Mouse (Mus musculus) liver, embryonic 16.5 days (tissue): ENCODE measurements around the gene S100b. TPM values are rescaled to one million over a fixed set of nuclear protein-coding genes. Genes with fewer than 3 reads are reported as not detected.

Source experiments
- ATAC-seq: fragments of 200-750 bp; cut with Nextera tagmentation; 2 replicates; pipeline ENCODE4 v1.8.0; 2017; ENCODE audit warnings: low read depth, mild to moderate bottlenecking, moderate number of reproducible peaks, moderate library complexity
- H3K27ac ChIP-seq: fragments of 300-500 bp; sonication (generic); 2 replicates; pipeline ENCODE4 v1.5.1; 2014; ENCODE audit warnings: mild to moderate bottlenecking, low read length
- H3K27me3 ChIP-seq: fragments of 300-500 bp; sonication (generic); 2 replicates; pipeline ENCODE4 v1.6.1; 2014; ENCODE audit warnings: low read depth, low read length, mixed read lengths; ENCODE audit not compliant: control insufficient read depth, insufficient read depth
- H3K36me3 ChIP-seq: fragments of 300-500 bp; sonication (generic); 2 replicates; pipeline ENCODE4 v1.6.1; 2014; ENCODE audit warnings: mild to moderate bottlenecking; ENCODE audit not compliant: control insufficient read depth, insufficient read depth
- H3K4me1 ChIP-seq: fragments of 300-500 bp; sonication (generic); 2 replicates; pipeline ENCODE4 v1.6.1; 2014; ENCODE audit warnings: low read depth, low read length, mixed read lengths; ENCODE audit not compliant: control insufficient read depth
- H3K4me2 ChIP-seq: fragments of 300-500 bp; sonication (generic); 2 replicates; pipeline ENCODE4 v1.6.1; 2014; ENCODE audit warnings: low read depth, low read length, mixed read lengths
- H3K4me3 ChIP-seq: fragments of 300-500 bp; sonication (generic); 2 replicates; pipeline ENCODE4 v1.5.1; 2014; ENCODE audit warnings: low read depth, mild to moderate bottlenecking, low read length
- H3K9ac ChIP-seq: fragments of 300-500 bp; sonication (generic); 2 replicates; pipeline ENCODE4 v1.6.1; 2014; ENCODE audit warnings: low read depth, low read length
- H3K9me3 ChIP-seq: fragments of 300-500 bp; sonication (generic); replicated peaks from 2 replicates; pipeline ENCODE4 v1.6.1; 2016; ENCODE audit warnings: low read length; ENCODE audit not compliant: control insufficient read depth
- WGBS: fragments of 180-500 bp; shearing (Covaris S2); extraction: QIAGEN DNeasy Blood & Tissue Kit; methylation state at CpG from one replicate; pipeline ENCODE4 v1.1.7; 2014; ENCODE audit not compliant: insufficient replicate concordance; 5-methylcytosine and 5-hydroxymethylcytosine counted together
- polyA plus RNA-seq: library from polyadenylated mRNA; unstranded; fragments of >200 nt; fragmentation: Nextera tagmentation; extraction: Ambion mirVana; gene quantifications from 2 replicates; pipeline ENCODE4 v1.2.1, GENCODE M21; 2015

Gene S100b
- 0.09 and 0.12 TPM in 2 replicates for polyA plus RNA-seq

DNA sequence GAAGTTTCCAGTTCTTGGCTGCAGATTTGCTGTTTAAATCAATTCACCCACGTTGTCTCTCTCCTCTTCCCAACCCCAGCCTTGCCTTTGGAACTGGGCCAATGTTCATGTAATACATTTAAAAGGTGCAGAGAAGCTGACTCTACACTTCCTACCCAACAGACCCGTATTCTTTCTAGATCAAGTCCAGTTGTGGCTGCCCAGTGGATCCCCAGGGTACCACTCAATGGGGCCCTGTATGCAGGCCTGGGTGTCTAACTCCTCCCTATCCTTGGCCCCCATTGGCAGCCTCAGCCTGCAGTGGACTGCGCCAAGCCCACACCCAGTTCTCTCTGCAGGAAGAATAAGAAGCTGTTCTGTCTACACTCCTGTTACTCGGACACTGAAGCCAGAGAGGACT lies at the start of gene S100b:
Gene S100b, plus strand, starts transcription at position 318 of the 400 bp plus-strand sequence.
- Histone ChIP-seq H3K36me3 (no peaks in the 10 kb centered on the region), H3K9ac (no peak within 1 kb of the TSS), H3K4me1 (no peaks in the 10 kb centered on the region), H3K27me3 (no peaks in the 10 kb centered on the region), H3K9me3 (no peaks in the 10 kb centered on the region), H3K27ac (no peak within 1 kb of the TSS), H3K4me3 (no peak within 1 kb of the TSS), H3K4me2 (no peak within 1 kb of the TSS)
- WGBS = 51% methylated on average over 4 of the region's 4 CpGs
- no peak for ATAC-seq

GRCm38 (mm10) chr10:76207262-76207796 lies 46.3 kb upstream of the S100b start:
- ATAC-seq = no peak
- Histone ChIP-seq H3K9me3 (no peaks in the 10 kb centered on the region), H3K9ac (no peak overlapping the region), H3K27me3 (no peaks in the 10 kb centered on the region), H3K4me2 (no peak overlapping the region), H3K4me3 (no peak overlapping the region), H3K4me1 (no peaks in the 10 kb centered on the region), H3K36me3 (no peaks in the 10 kb centered on the region), H3K27ac (no peak overlapping the region)
- WGBS = 81% methylated on average over 13 of the region's 13 CpGs

DNA sequence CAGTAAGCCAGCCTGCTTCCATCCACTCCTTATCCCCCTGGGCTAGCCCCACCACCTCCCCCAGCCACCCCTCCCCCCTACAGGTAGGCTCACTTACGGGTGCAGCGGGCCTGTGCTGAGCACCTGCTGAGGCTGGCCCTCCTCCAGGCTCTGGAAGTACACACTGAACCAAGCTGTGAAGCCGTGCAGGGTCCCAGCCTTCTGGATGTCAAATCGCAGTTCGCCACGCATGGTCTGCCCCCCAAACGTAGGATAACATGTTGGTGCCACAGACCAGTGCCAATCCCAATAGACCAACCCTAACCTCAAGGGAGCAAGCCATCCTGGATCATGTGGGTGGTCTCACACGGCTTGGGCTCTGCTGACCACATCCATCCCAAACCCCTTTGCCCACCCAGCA lies 44.4 kb upstream of the S100b start:
- H3K4me2 ChIP-seq = no peak overlapping the region
- 80% methylated on average over 8 of the region's 8 CpGs for WGBS
- ATAC-seq = no peak
- H3K4me3 ChIP-seq = no peak overlapping the region
- H3K9ac ChIP-seq = no peak overlapping the region
- H3K27me3 ChIP-seq = no peaks in the 10 kb centered on the region
- H3K27ac ChIP-seq = no peak overlapping the region
- no peaks in the 10 kb centered on the region for H3K36me3 ChIP-seq
- H3K9me3 ChIP-seq = peaks cover 1% of the 10 kb centered on the region
- H3K4me1 ChIP-seq = no peaks in the 10 kb centered on the region

DNA sequence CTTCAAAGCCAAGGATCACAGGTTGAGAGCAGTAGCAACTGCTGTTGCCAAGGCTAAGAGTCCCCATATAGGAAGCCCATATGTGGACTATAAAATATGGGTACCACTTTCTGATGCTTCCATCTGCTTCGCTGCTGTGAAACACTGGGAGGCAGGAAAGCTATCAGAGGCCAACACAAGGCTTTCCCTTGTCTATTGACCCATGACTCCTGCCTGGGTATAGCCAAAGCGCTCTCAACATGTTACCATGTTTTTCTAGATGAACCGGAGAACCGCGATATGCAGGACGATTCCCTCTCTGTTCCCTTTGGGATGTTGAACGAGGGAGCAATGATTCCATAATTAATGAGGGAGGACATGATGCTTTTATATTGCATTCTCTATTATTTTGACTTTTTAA lies 42.8 kb upstream of the S100b start:
- no peak overlapping the region for H3K4me3 ChIP-seq
- no peak for ATAC-seq
- no peak overlapping the region for H3K9ac ChIP-seq
- H3K36me3 ChIP-seq = peaks cover 8% of the 10 kb centered on the region; the same call in 1 of the 2 replicates
- H3K4me2 ChIP-seq = no peak overlapping the region
- H3K4me1 ChIP-seq = no peaks in the 10 kb centered on the region
- H3K27me3 ChIP-seq = no peaks in the 10 kb centered on the region
- no peak overlapping the region for H3K27ac ChIP-seq
- H3K9me3 ChIP-seq = peaks cover 8% of the 10 kb centered on the region
- WGBS = 78% methylated on average over 7 of the region's 7 CpGs

DNA sequence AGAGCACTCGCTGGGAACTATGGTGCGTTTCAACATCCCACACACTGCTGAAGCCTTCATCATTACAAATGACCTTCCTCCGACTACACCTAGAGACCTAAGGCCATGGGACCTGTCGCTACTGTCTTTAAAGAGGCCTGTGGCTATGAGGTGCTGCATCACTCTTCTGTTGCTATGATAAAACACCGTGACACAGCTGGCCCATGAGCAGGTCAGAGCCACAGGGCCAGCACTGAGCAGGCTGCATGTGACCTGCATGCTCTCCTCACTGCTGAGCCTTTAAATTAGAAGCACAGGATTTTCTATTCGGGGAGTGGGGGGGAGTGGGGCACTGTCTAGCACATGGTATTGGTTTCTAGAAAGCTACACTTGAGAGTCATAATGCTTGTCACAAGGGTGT lies 41.5 kb upstream of the S100b start:
- no peaks in the 10 kb centered on the region for H3K4me1 ChIP-seq
- 66% methylated on average over 6 of the region's 6 CpGs for WGBS
- no peak overlapping the region for H3K4me3 ChIP-seq
- H3K36me3 ChIP-seq = peaks cover 8% of the 10 kb centered on the region; the same call in 1 of the 2 replicates
- H3K9ac ChIP-seq = no peak overlapping the region
- no peaks in the 10 kb centered on the region for H3K27me3 ChIP-seq
- no peak overlapping the region for H3K4me2 ChIP-seq
- peaks cover 8% of the 10 kb centered on the region for H3K9me3 ChIP-seq
- H3K27ac ChIP-seq = no peak overlapping the region
- ATAC-seq = no peak

GRCm38 (mm10) chr10:76214161-76214560 lies 39.5 kb upstream of the S100b start:
- Histone ChIP-seq H3K9me3 (peaks cover 8% of the 10 kb centered on the region), H3K36me3 (peaks cover 8% of the 10 kb centered on the region; the same call in 1 of the 2 replicates), H3K27me3 (no peaks in the 10 kb centered on the region), H3K27ac (no peak overlapping the region), H3K4me2 (no peak overlapping the region), H3K4me1 (no peaks in the 10 kb centered on the region), H3K4me3 (no peak overlapping the region), H3K9ac (no peak overlapping the region)
- no peak for ATAC-seq
- 67% methylated on average over 4 of the region's 4 CpGs for WGBS

- H3K4me3 ChIP-seq = no peak overlapping the region
- H3K4me2 ChIP-seq = no peak overlapping the region
- ATAC-seq = no peak
- H3K27ac ChIP-seq = no peak overlapping the region
- WGBS = 80% methylated on average over 17 of the region's 17 CpGs
- no peaks in the 10 kb centered on the region for H3K27me3 ChIP-seq
- H3K9ac ChIP-seq = no peak overlapping the region
- H3K9me3 ChIP-seq = peaks cover 8% of the 10 kb centered on the region
- H3K36me3 ChIP-seq = peaks cover 8% of the 10 kb centered on the region; the same call in 1 of the 2 replicates
- no peaks in the 10 kb centered on the region for H3K4me1 ChIP-seq
Observed at GRCm38 (mm10) chr10:76217056-76217455, 36.6 kb upstream of the S100b start.

DNA sequence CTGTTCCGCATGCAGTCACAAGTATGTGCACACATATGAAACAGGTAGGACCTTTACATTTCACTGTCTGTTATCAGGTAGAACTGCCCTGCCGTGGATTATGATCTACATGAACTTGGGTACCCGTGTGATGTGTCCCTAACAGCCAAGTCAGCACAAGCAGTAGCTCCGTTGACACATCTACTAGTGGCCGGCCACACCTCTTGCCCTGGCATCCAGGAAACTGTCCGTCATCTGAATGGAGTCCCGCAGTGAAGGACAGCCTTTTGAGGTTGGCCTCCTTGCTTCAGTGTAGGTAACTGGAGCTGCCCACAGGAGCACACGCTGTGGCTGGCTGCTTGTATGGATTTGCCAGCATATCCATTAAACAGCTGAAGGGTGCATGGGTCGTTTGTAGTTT lies 35.4 kb upstream of the S100b start:
- 60% methylated on average over 9 of the region's 9 CpGs for WGBS
- no peak overlapping the region for H3K27ac ChIP-seq
- H3K4me2 ChIP-seq = no peak overlapping the region
- ATAC-seq = no peak
- no peak overlapping the region for H3K4me3 ChIP-seq
- peaks cover 8% of the 10 kb centered on the region for H3K9me3 ChIP-seq
- no peaks in the 10 kb centered on the region for H3K27me3 ChIP-seq
- H3K36me3 ChIP-seq = peaks cover 8% of the 10 kb centered on the region; the same call in 1 of the 2 replicates
- no peak overlapping the region for H3K9ac ChIP-seq
- H3K4me1 ChIP-seq = no peaks in the 10 kb centered on the region

DNA sequence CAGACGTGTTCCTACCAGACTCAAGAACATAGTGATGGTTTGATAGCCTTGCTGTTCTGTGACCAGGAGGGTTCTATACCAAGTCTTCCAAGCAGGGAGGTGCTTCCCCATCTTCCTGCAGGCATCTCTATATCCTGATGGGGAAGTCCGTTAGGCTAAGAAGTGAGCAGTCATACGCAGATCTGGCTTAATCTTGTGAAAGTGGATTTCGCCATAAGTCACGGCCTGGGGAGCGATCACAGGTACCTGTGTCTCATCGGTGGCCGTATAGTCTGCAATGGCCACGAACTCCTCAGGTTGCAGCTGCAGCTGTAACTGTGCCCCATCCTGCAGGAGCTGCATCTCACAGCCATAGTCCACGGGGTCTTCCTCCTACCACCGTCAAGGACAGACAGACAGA lies 27.7 kb upstream of the S100b start:
- Histone ChIP-seq H3K27me3 (no peaks in the 10 kb centered on the region), H3K9me3 (no peaks in the 10 kb centered on the region), H3K4me3 (no peak overlapping the region), H3K36me3 (no peaks in the 10 kb centered on the region), H3K9ac (no peak overlapping the region), H3K4me2 (no peak overlapping the region), H3K27ac (no peak overlapping the region), H3K4me1 (no peaks in the 10 kb centered on the region)
- no peak for ATAC-seq
- 74% methylated on average over 11 of the region's 11 CpGs for WGBS
